Mouse (Mus musculus) bone marrow macrophage, adult 2 months (primary cell): Measurements from ENCODE around the gene Rap1b.

Experiments
- CTCF ChIP-seq: IDR thresholded peaks from 2 replicates; pipeline ENCODE4 v1.5.1; 2012; ENCODE audit warnings: low read depth, mild to moderate bottlenecking, low read length, moderate library complexity
- POLR2A ChIP-seq: IDR thresholded peaks from 2 replicates; pipeline ENCODE4 v1.6.1; 2012; ENCODE audit warnings: mild to moderate bottlenecking, low read depth, low read length, borderline replicate concordance

- TF ChIP-seq CTCF (no peak), POLR2A (no peak)
These were observed 65.4 kb downstream of the Rap1b start for GRCm38 (mm10) chr10:117780306-117780911.
